ENCODE assay signal across 10 mouse cellular contexts in the genomic region with DNA sequence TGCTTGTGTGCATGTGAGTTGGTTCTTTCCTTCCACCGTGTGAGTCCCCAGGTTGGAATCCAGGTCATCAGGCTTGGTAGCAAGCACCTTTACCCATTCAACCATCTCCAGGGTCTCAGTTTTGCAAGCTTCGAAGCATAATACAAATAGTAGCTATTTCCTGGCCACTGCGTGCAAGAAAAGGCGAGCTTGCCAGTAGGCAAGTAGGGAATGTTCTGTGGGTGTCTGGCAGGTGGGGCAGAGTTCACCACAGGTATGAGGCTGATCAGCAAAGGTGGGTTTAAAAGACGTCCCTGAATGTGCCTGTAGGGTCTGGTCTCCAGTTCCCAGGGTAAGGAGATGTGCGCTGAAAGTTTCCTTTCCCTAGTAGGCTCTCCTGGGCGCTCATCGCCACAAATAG. TPM values are rescaled to one million over a fixed set of nuclear protein-coding genes. Genes with fewer than 3 reads are reported as not detected.
A peak's percentile ranks its signal among the peaks of the same experiment; 100 is the strongest.
DNase-seq lines count a peak whose midpoint lies in the region; ATAC-seq and TF ChIP-seq lines count a peak whose summit lies in the region.
"Had no signal": no experiment of that assay in that cellular context is flagged by ENCODE, and none has a peak within 500 bp of the region (broad histone marks: within the 10 kb centered on the region; RNA-seq: fewer than 3 reads in every experiment).

No protein-coding gene starts in this region.

- H3K4me1 ChIP-seq in heart, embryonic 12.5 days (replicated peaks) = peaks cover 8% of the 10 kb centered on the region; the same call in 1 of the 2 replicates
- no peaks in the 10 kb centered on the region for H3K4me1 ChIP-seq in lung, embryonic 14.5 days (ENCODE audit: insufficient read depth)
- no peaks in the 10 kb centered on the region for H3K4me1 ChIP-seq in lung, adult 2 months (ENCODE audit: control insufficient read depth, insufficient read depth, low read length)
- H3K4me1 ChIP-seq in intestine, embryonic 14.5 days (replicated peaks; ENCODE audit: control insufficient read depth, insufficient read depth, low read length) = peaks cover 5% of the 10 kb centered on the region; the same call in 1 of the 2 replicates
- H3K4me1 ChIP-seq in neural tube, embryonic 15.5 days = peaks cover 18% of the 10 kb centered on the region

- DNase-seq in heart, postnatal 25 days (ENCODE audit: low spot score) = no peak
- no peak for DNase-seq in lung, embryonic 14.5 days
- DNase-seq in lung, adult 2 months = no peak
- DNase-seq in intestine, embryonic 14.5 days (ENCODE audit: low spot score) = no peak
- no peak for DNase-seq in thymus, postnatal 14 days
- no peak for DNase-seq in thymus, adult 18-20 months

- H3K4me2 ChIP-seq in heart, embryonic 12.5 days = peak overlapping the region; percentile 90
- peak overlapping the region; percentile 78 for H3K4me2 ChIP-seq in lung, embryonic 14.5 days
- 0 out of 2 replicates have a peak overlapping the region, but pooled peaks have one; percentile 93 for H3K4me2 ChIP-seq in intestine, embryonic 14.5 days (ENCODE audit: low read length)
- peak overlapping the region; percentile 75 for H3K4me2 ChIP-seq in neural tube, embryonic 15.5 days

- H3K4me3 ChIP-seq in heart, embryonic 12.5 days = peak overlapping the region; percentile 67
- H3K4me3 ChIP-seq in lung, embryonic 14.5 days (ENCODE audit: low read depth, low read length) = peak overlapping the region; percentile 70; the same call in 1 of the 2 replicates
- H3K4me3 ChIP-seq in lung, adult 2 months (replicated peaks; ENCODE audit: extremely low read depth, low read depth, low read length) = no peak overlapping the region
- no peak overlapping the region for H3K4me3 ChIP-seq in intestine, embryonic 14.5 days (ENCODE audit: low read depth, low read length)
- H3K4me3 ChIP-seq in neural tube, embryonic 15.5 days (replicated peaks) = peak overlapping the region; percentile 54

- WGBS in heart, embryonic 12.5 days = 39% methylated on average over 8 of the region's 8 CpGs
- 41% methylated on average over 8 of the region's 8 CpGs for WGBS in lung, embryonic 14.5 days
- WGBS in lung, adult 2 months = 33% methylated on average over 8 of the region's 8 CpGs
- 39% methylated on average over 8 of the region's 8 CpGs for WGBS in intestine, embryonic 14.5 days
- 37% methylated on average over 8 of the region's 8 CpGs for WGBS in neural tube, embryonic 15.5 days

- TF ChIP-seq CTCF in lung, embryonic 14.5 days (IDR thresholded peaks at IDR 0.05; ENCODE audit: low read depth) = no peak
- no peak for TF ChIP-seq CTCF in lung, adult 2 months (IDR thresholded peaks at IDR 0.05; ENCODE audit: insufficient read depth, low read length)

- intact Hi-C loops in heart, postnatal 25 days (cut with DNase I) = no loop called here

- H3K27ac ChIP-seq in heart, embryonic 12.5 days (ENCODE audit: poor library complexity, severe bottlenecking) = no peak overlapping the region
- no peak overlapping the region for H3K27ac ChIP-seq in lung, embryonic 14.5 days (ENCODE audit: low read depth)
- H3K27ac ChIP-seq in intestine, embryonic 14.5 days (ENCODE audit: low read depth) = no peak overlapping the region
- H3K27ac ChIP-seq in neural tube, embryonic 15.5 days (replicated peaks) = no peak overlapping the region

- peaks cover 67% of the 10 kb centered on the region for H3K27me3 ChIP-seq in heart, embryonic 12.5 days (replicated peaks)
- peaks cover 45% of the 10 kb centered on the region for H3K27me3 ChIP-seq in lung, embryonic 14.5 days (ENCODE audit: insufficient read depth, low read length)
- peaks cover 53% of the 10 kb centered on the region for H3K27me3 ChIP-seq in intestine, embryonic 14.5 days (replicated peaks; ENCODE audit: control insufficient read depth, insufficient read depth, low read length)
- peaks cover 64% of the 10 kb centered on the region for H3K27me3 ChIP-seq in neural tube, embryonic 15.5 days (replicated peaks)

- H3K9me3 ChIP-seq in heart, embryonic 12.5 days (replicated peaks) = no peaks in the 10 kb centered on the region
- H3K9me3 ChIP-seq in lung, embryonic 14.5 days (ENCODE audit: low read depth, low read length) = no peaks in the 10 kb centered on the region
- no peaks in the 10 kb centered on the region for H3K9me3 ChIP-seq in intestine, embryonic 14.5 days (ENCODE audit: control insufficient read depth, low read length)
- H3K9me3 ChIP-seq in neural tube, embryonic 15.5 days (replicated peaks) = no peaks in the 10 kb centered on the region

- no peak for TF ChIP-seq POLR2A in lung, adult 2 months (IDR thresholded peaks at IDR 0.05; ENCODE audit: borderline replicate concordance, extremely low read depth, low read depth, low read length)

- H3K36me3 ChIP-seq in heart, embryonic 12.5 days = no peaks in the 10 kb centered on the region
- no peaks in the 10 kb centered on the region for H3K36me3 ChIP-seq in lung, embryonic 14.5 days (ENCODE audit: insufficient read depth)
- H3K36me3 ChIP-seq in intestine, embryonic 14.5 days (ENCODE audit: control insufficient read depth, insufficient read depth, low read length) = no peaks in the 10 kb centered on the region
- H3K36me3 ChIP-seq in neural tube, embryonic 15.5 days = no peaks in the 10 kb centered on the region

- ATAC-seq in heart, embryonic 12.5 days (ENCODE audit: insufficient number of reproducible peaks, low FRiP score) = no peak
- ATAC-seq in lung, embryonic 14.5 days (ENCODE audit: insufficient read depth) = no peak
- no peak for ATAC-seq in intestine, embryonic 14.5 days (replicated peaks; ENCODE audit: low FRiP score, low TSS enrichment, low read depth)
- no peak for ATAC-seq in neural tube, embryonic 15.5 days (ENCODE audit: low FRiP score)
- ATAC-seq: activated CD4-positive, CD25-positive, alpha-beta regulatory T cell, adult 4 months had no signal

- 0 out of 2 replicates have a peak overlapping the region, but pooled peaks have one; percentile 72 for H3K9ac ChIP-seq in heart, embryonic 12.5 days
- no peak overlapping the region for H3K9ac ChIP-seq in lung, embryonic 14.5 days
- H3K9ac ChIP-seq in intestine, embryonic 14.5 days (ENCODE audit: low read length) = no peak overlapping the region
- H3K9ac ChIP-seq in neural tube, embryonic 15.5 days (replicated peaks) = no peak overlapping the region

RNA-seq across cellular contexts. Expression of a gene that starts 0.6 kb away (rescaled TPM):
- polyA plus RNA-seq in heart, embryonic 12.5 days (2016; fragmentation: Nextera tagmentation; extraction: Ambion mirVana) = 2.3 and 3.3 TPM in 2 replicates
- total RNA-seq in heart, postnatal 25 days (2021) = 10 to 100 TPM; 44.7 to 58.8 TPM
- polyA plus RNA-seq in lung, embryonic 14.5 days (2014; fragmentation: Nextera tagmentation; extraction: Ambion mirVana) = 2.7 and 3.3 TPM in 2 replicates
- 2.2 and 2.3 TPM in 2 replicates for polyA plus RNA-seq in lung, adult 2 months (2012; rRNA removed)
- polyA plus RNA-seq in intestine, embryonic 14.5 days (2014; fragmentation: Nextera tagmentation; extraction: Ambion mirVana) = 6.0 and 7.6 TPM in 2 replicates
- polyA plus RNA-seq in neural tube, embryonic 15.5 days (2015; fragmentation: Nextera tagmentation; extraction: Ambion mirVana) = 1.5 and 2.0 TPM in 2 replicates
- total RNA-seq: megakaryocyte progenitor cell, adult 5-6 weeks had no signal

Comparison
In these comparisons a context has a peak if more than half of its experiments do, and no peak if none do; other contexts are left out.
1. H3K4me3 ChIP-seq: peak in heart, embryonic 12.5 days (single experiment), lung, embryonic 14.5 days (single experiment) and neural tube, embryonic 15.5 days (single experiment); none in lung, adult 2 months (single experiment) and intestine, embryonic 14.5 days (single experiment).
2. Peak in every context shown above with its lines, with median percentiles within 50 percentile points of each other: H3K4me2 ChIP-seq.